Mouse (Mus musculus) forebrain, embryonic 14.5 days (tissue): Measurements from ENCODE around the gene Exosc9. TPM values are rescaled to one million over a fixed set of nuclear protein-coding genes. Genes with fewer than 3 reads are reported as not detected.
A peak's percentile ranks its signal among the peaks of the same experiment; 100 is the strongest.

Experiments
- ATAC-seq: fragments of 200-750 bp; cut with Nextera tagmentation; 2 replicates; pipeline ENCODE4 v1.8.0; 2017; ENCODE audit warnings: mild to moderate bottlenecking, moderate library complexity
- DNase-seq: peaks from one replicate; pipeline ENCODE4 v3.0.0-alpha.2; 2015; ENCODE audit warnings: low spot score
- H3K27ac ChIP-seq: fragments of 300-500 bp; sonication (generic); 2 replicates; pipeline ENCODE4 v1.5.1; 2014; ENCODE audit warnings: low read depth, mild to moderate bottlenecking, control low read depth, low read length, moderate library complexity
- H3K27me3 ChIP-seq: fragments of 300-500 bp; sonication (generic); replicated peaks from 2 replicates; pipeline ENCODE4 v1.6.1; 2014; ENCODE audit warnings: low read length, control low read depth, mixed read lengths; ENCODE audit not compliant: control insufficient read depth, insufficient read depth
- H3K36me3 ChIP-seq: fragments of 300-500 bp; sonication (generic); 2 replicates; pipeline ENCODE4 v1.6.1; 2014; ENCODE audit warnings: low read length, control low read depth; ENCODE audit not compliant: control insufficient read depth, insufficient read depth
- H3K4me1 ChIP-seq: fragments of 300-500 bp; sonication (generic); 2 replicates; pipeline ENCODE4 v1.6.1; 2014; ENCODE audit warnings: antibody characterized with exemption, low read length, control low read depth; ENCODE audit not compliant: control insufficient read depth, insufficient read depth
- H3K4me2 ChIP-seq: fragments of 300-500 bp; sonication (generic); 2 replicates; pipeline ENCODE4 v1.6.1; 2014; ENCODE audit warnings: mild to moderate bottlenecking, control low read depth, low read length
- H3K4me3 ChIP-seq: fragments of 300-500 bp; sonication (generic); 2 replicates; pipeline ENCODE4 v1.5.1; 2014; ENCODE audit warnings: low read depth, low read length, control low read depth
- H3K9ac ChIP-seq: fragments of 300-500 bp; sonication (generic); 2 replicates; pipeline ENCODE4 v1.6.1; 2014; ENCODE audit warnings: mild to moderate bottlenecking, low read length, control low read depth, moderate library complexity
- H3K9me3 ChIP-seq: fragments of 300-500 bp; sonication (generic); replicated peaks from 2 replicates; pipeline ENCODE4 v1.6.1; 2016; ENCODE audit warnings: low read length, control low read depth, mixed read lengths; ENCODE audit not compliant: control insufficient read depth
- WGBS: fragments of 180-500 bp; shearing (Covaris S2); extraction: QIAGEN DNeasy Blood & Tissue Kit; methylation state at CpG from one replicate; pipeline ENCODE4 v1.1.7; 2014; 5-methylcytosine and 5-hydroxymethylcytosine counted together
- polyA plus RNA-seq: library from polyadenylated mRNA; unstranded; fragments of >200 nt; fragmentation: Nextera tagmentation; extraction: Ambion mirVana; gene quantifications from 2 replicates; pipeline ENCODE4 v1.2.1, GENCODE M21; 2014

Exosc9 gene
- polyA plus RNA-seq, 1 experiment from 2014 or later, result 92.1 TPM

- no peaks in the 10 kb centered on the region for H3K9me3 ChIP-seq
- no peak overlapping the region for H3K27ac ChIP-seq
- no peaks in the 10 kb centered on the region for H3K4me1 ChIP-seq
- H3K4me2 ChIP-seq, result no peak overlapping the region
- H3K4me3 ChIP-seq, result no peak overlapping the region
- ATAC-seq (no peak), DNase-seq (no peak)
- no peaks in the 10 kb centered on the region for H3K27me3 ChIP-seq
- no peak overlapping the region for H3K9ac ChIP-seq
- no peaks in the 10 kb centered on the region for H3K36me3 ChIP-seq
- 93% methylated on average over 2 of the region's 2 CpGs for WGBS
These were observed 11.0 kb upstream of the Exosc9 start for GRCm38 (mm10) chr3:36541399-36541798.

GRCm38 (mm10) chr3:36544961-36545360 lies 7.4 kb upstream of the Exosc9 start:
- Histone ChIP-seq H3K4me3 (no peak overlapping the region), H3K4me1 (no peaks in the 10 kb centered on the region), H3K9me3 (no peaks in the 10 kb centered on the region), H3K27me3 (no peaks in the 10 kb centered on the region), H3K4me2 (no peak overlapping the region), H3K27ac (no peak overlapping the region), H3K36me3 (no peaks in the 10 kb centered on the region), H3K9ac (no peak overlapping the region)
- ATAC-seq (no peak), DNase-seq (no peak)
- WGBS, result 76% methylated on average over 3 of the region's 3 CpGs

GRCm38 (mm10) chr3:36551343-36551742 lies 1.1 kb upstream of the Exosc9 start:
- Histone ChIP-seq H3K27ac (peak overlapping the region; percentile 70; the same call in 1 of the 2 replicates), H3K4me2 (peak overlapping the region; percentile 70), H3K9ac (peak overlapping the region; percentile 76), H3K9me3 (no peaks in the 10 kb centered on the region), H3K4me3 (peak overlapping the region; percentile 87; the same call in 1 of the 2 replicates), H3K4me1 (peaks cover 12% of the 10 kb centered on the region), H3K36me3 (peaks cover 24% of the 10 kb centered on the region), H3K27me3 (no peaks in the 10 kb centered on the region)
- DNase-seq (peak; percentile 47), ATAC-seq (peak; percentile 15)
- WGBS, result 3% methylated on average over 9 of the region's 9 CpGs

- Histone ChIP-seq H3K36me3 (peaks cover 29% of the 10 kb centered on the region), H3K27ac (peak overlapping the region; percentile 70), H3K9ac (peak overlapping the region; percentile 76), H3K27me3 (no peaks in the 10 kb centered on the region), H3K4me2 (peak overlapping the region; percentile 70), H3K9me3 (no peaks in the 10 kb centered on the region), H3K4me1 (peaks cover 12% of the 10 kb centered on the region), H3K4me3 (peak overlapping the region; percentile 87)
- 12% methylated on average over 12 of the region's 12 CpGs for WGBS
- peak; percentile 44 for DNase-seq
- ATAC-seq, result peak; percentile 72
These were observed 488 bp upstream of the Exosc9 start for GRCm38 (mm10) chr3:36551851-36552384.

GRCm38 (mm10) chr3:36557601-36558000 lies 5.2 kb downstream of the Exosc9 start:
- ATAC-seq (no peak), DNase-seq (no peak)
- Histone ChIP-seq H3K9me3 (no peaks in the 10 kb centered on the region), H3K27ac (no peak overlapping the region), H3K4me2 (no peak overlapping the region), H3K9ac (no peak overlapping the region), H3K4me3 (no peak overlapping the region), H3K36me3 (peaks cover 81% of the 10 kb centered on the region), H3K27me3 (no peaks in the 10 kb centered on the region), H3K4me1 (peaks cover 4% of the 10 kb centered on the region)
- WGBS, result 88% methylated on average over 1 of the region's 1 CpGs

- no peaks in the 10 kb centered on the region for H3K27me3 ChIP-seq
- no peak overlapping the region for H3K27ac ChIP-seq
- no peaks in the 10 kb centered on the region for H3K4me1 ChIP-seq
- no peak overlapping the region for H3K4me3 ChIP-seq
- peaks cover 93% of the 10 kb centered on the region for H3K36me3 ChIP-seq
- H3K9ac ChIP-seq, result no peak overlapping the region
- no peaks in the 10 kb centered on the region for H3K9me3 ChIP-seq
- no peak overlapping the region for H3K4me2 ChIP-seq
- ATAC-seq (no peak), DNase-seq (no peak)
- WGBS, result 96% methylated on average over 4 of the region's 4 CpGs
These were observed 7.2 kb downstream of the Exosc9 start for GRCm38 (mm10) chr3:36559606-36560005.

- ATAC-seq (no peak), DNase-seq (no peak)
- Histone ChIP-seq H3K4me1 (no peaks in the 10 kb centered on the region), H3K27me3 (no peaks in the 10 kb centered on the region), H3K4me2 (no peak overlapping the region), H3K9ac (no peak overlapping the region), H3K36me3 (peaks cover 91% of the 10 kb centered on the region), H3K4me3 (no peak overlapping the region), H3K9me3 (no peaks in the 10 kb centered on the region), H3K27ac (no peak overlapping the region)
- WGBS, result 90% methylated on average over 3 of the region's 3 CpGs
These were observed 11.3 kb downstream of the Exosc9 start for GRCm38 (mm10) chr3:36563666-36564065.

GRCm38 (mm10) chr3:36569836-36570235 lies 17.4 kb downstream of the Exosc9 start:
- no peak for DNase-seq
- peaks cover 53% of the 10 kb centered on the region for H3K36me3 ChIP-seq

GRCm38 (mm10) chr3:36571361-36571826 lies 19.0 kb downstream of the Exosc9 start:
- WGBS, result 0% methylated on average over 45 of the region's 46 CpGs
- ATAC-seq (peak; percentile 27), DNase-seq (peak; percentile 32)
- Histone ChIP-seq H3K36me3 (peaks cover 45% of the 10 kb centered on the region), H3K4me2 (peak overlapping the region; percentile 91), H3K9me3 (no peaks in the 10 kb centered on the region), H3K27me3 (no peaks in the 10 kb centered on the region), H3K4me1 (peaks cover 12% of the 10 kb centered on the region), H3K27ac (peak overlapping the region; percentile 87; the same call in 1 of the 2 replicates), H3K4me3 (peak overlapping the region; percentile 80), H3K9ac (peak overlapping the region; percentile 78)

More at GRCm38 (mm10) chr3:36569836-36570235, 17.4 kb downstream of the Exosc9 start:
- H3K27me3 ChIP-seq, result no peaks in the 10 kb centered on the region
- H3K4me1 ChIP-seq, result peaks cover 12% of the 10 kb centered on the region
- WGBS, result 87% methylated on average over 5 of the region's 5 CpGs
- peak overlapping the region; percentile 80 for H3K4me3 ChIP-seq
- ATAC-seq, result no peak
- no peak overlapping the region for H3K27ac ChIP-seq
- peak overlapping the region; percentile 78; the same call in 1 of the 2 replicates for H3K9ac ChIP-seq
- peak overlapping the region; percentile 91 for H3K4me2 ChIP-seq
- H3K9me3 ChIP-seq, result no peaks in the 10 kb centered on the region
